Mouse (Mus musculus): Measurements from ENCODE around the gene Rasa2.
"Not testable (repeated sequence)": the region's sequence is repeated elsewhere in the genome, so short reads cannot be mapped to it uniquely, and the experiment has no call there.

Gene Rasa2

GRCm38 (mm10) chr9:96524972-96525506 is 106.4 kb downstream of the Rasa2 start, which contains the start of gene Gm28729:
TSS of gene Gm28729 (minus strand) at chr9:96525264.
- no peak for DNase-seq

GRCm38 (mm10) chr9:96523148-96523547 is 108.3 kb downstream of the Rasa2 start:
- no peak for DNase-seq

GRCm38 (mm10) chr9:96521574-96521973 is 109.8 kb downstream of the Rasa2 start:
- not testable (repeated sequence) for DNase-seq

- DNase-seq = no peak
These were observed 114.0 kb downstream of the Rasa2 start for GRCm38 (mm10) chr9:96517429-96517828.

GRCm38 (mm10) chr9:96516806-96517205 is 114.6 kb downstream of the Rasa2 start:
- no peak for DNase-seq

GRCm38 (mm10) chr9:96515737-96516136 is 115.7 kb downstream of the Rasa2 start:
- DNase-seq = no peak

GRCm38 (mm10) chr9:96514278-96514677 is 117.1 kb downstream of the Rasa2 start:
- no peak for DNase-seq

GRCm38 (mm10) chr9:96506011-96506498 is 125.4 kb downstream of the Rasa2 start:
- DNase-seq = peak; percentile 14

- no peak for DNase-seq
These were observed 126.3 kb downstream of the Rasa2 start for GRCm38 (mm10) chr9:96505156-96505555.

- no peak for DNase-seq
These were observed 127.1 kb downstream of the Rasa2 start for GRCm38 (mm10) chr9:96504116-96504895.

GRCm38 (mm10) chr9:96502856-96503610 is 128.4 kb downstream of the Rasa2 start:
- DNase-seq = no peak

- DNase-seq = no peak
These were observed 130.2 kb downstream of the Rasa2 start for GRCm38 (mm10) chr9:96501217-96501616.

- no peak for DNase-seq
These were observed 138.2 kb downstream of the Rasa2 start for GRCm38 (mm10) chr9:96493212-96493611.

GRCm38 (mm10) chr9:96491810-96492209 is 139.6 kb downstream of the Rasa2 start:
- DNase-seq = peak; percentile 38
